Mouse (Mus musculus) kidney, adult 2 months (tissue): ENCODE measurements around the gene Dock4.

Source experiments
- CTCF ChIP-seq: fragments of 200-500 bp; conservative IDR thresholded peaks from 2 replicates; pipeline ENCODE4 v1.5.1; 2011; ENCODE audit warnings: low read depth, mild to moderate bottlenecking, control low read depth, low read length, moderate library complexity, mixed read lengths; ENCODE audit not compliant: insufficient read depth, insufficient read length
- POLR2A ChIP-seq: fragments of 200-500 bp; IDR thresholded peaks from one replicate; pipeline ENCODE4 v1.6.1; 2011; ENCODE audit warnings: low read depth, low read length, control low read depth

- TF ChIP-seq POLR2A (no peak), CTCF (no peak)
Observed at GRCm38 (mm10) chr12:40801456-40801855, 355.7 kb downstream of the Dock4 start.
